Mouse (Mus musculus): Measurements from ENCODE around the gene Ifitm10. TPM values are rescaled to one million over a fixed set of nuclear protein-coding genes. Genes with fewer than 3 reads are reported as not detected.

Ifitm10 gene
- polyA plus RNA-seq, 1 experiment = 49.1 TPM

GRCm38 (mm10) chr7:142393191-142393590, 19.6 kb upstream of the Ifitm10 start:
- no peak overlapping the region for H3K4me3 ChIP-seq (replicated peaks; ENCODE audit: extremely low read depth, low read depth, low read length)
- TF ChIP-seq POLR2A (IDR thresholded peaks at IDR 0.05; ENCODE audit: borderline replicate concordance, extremely low read depth, low read depth, low read length) (no peak), CTCF (IDR thresholded peaks at IDR 0.05; ENCODE audit: insufficient read depth, low read length) (no peak)
- WGBS = 11% methylated on average over 4 of the region's 4 CpGs
- no peak for DNase-seq
- peaks cover 9% of the 10 kb centered on the region for H3K4me1 ChIP-seq (ENCODE audit: control insufficient read depth, insufficient read depth, low read length)

- H3K4me3 ChIP-seq (replicated peaks; ENCODE audit: extremely low read depth, low read depth, low read length) = no peak overlapping the region
- no peak for TF ChIP-seq POLR2A (IDR thresholded peaks at IDR 0.05; ENCODE audit: borderline replicate concordance, extremely low read depth, low read depth, low read length)
- no peak for TF ChIP-seq CTCF (IDR thresholded peaks at IDR 0.05; ENCODE audit: insufficient read depth, low read length)
- no peak for DNase-seq
- peaks cover 11% of the 10 kb centered on the region for H3K4me1 ChIP-seq (ENCODE audit: control insufficient read depth, insufficient read depth, low read length)
- 52% methylated on average over 4 of the region's 4 CpGs for WGBS
These were observed 18.1 kb upstream of the Ifitm10 start for GRCm38 (mm10) chr7:142391609-142392008.

- TF ChIP-seq POLR2A (IDR thresholded peaks at IDR 0.05; ENCODE audit: borderline replicate concordance, extremely low read depth, low read depth, low read length) (no peak), CTCF (IDR thresholded peaks at IDR 0.05; ENCODE audit: insufficient read depth, low read length) (no peak)
- no peak for DNase-seq
- 75% methylated on average over 3 of the region's 3 CpGs for WGBS
- no peak overlapping the region for H3K4me3 ChIP-seq (replicated peaks; ENCODE audit: extremely low read depth, low read depth, low read length)
- H3K4me1 ChIP-seq (ENCODE audit: control insufficient read depth, insufficient read depth, low read length) = peaks cover 14% of the 10 kb centered on the region
These were observed 17.6 kb upstream of the Ifitm10 start for GRCm38 (mm10) chr7:142391108-142391507.

GRCm38 (mm10) chr7:142389961-142390650, 16.6 kb upstream of the Ifitm10 start:
- Histone ChIP-seq H3K4me1 (ENCODE audit: control insufficient read depth, insufficient read depth, low read length) (peaks cover 19% of the 10 kb centered on the region), H3K4me3 (replicated peaks; ENCODE audit: extremely low read depth, low read depth, low read length) (no peak overlapping the region)
- no peak for TF ChIP-seq POLR2A (IDR thresholded peaks at IDR 0.05; ENCODE audit: borderline replicate concordance, extremely low read depth, low read depth, low read length)
- TF ChIP-seq CTCF (IDR thresholded peaks at IDR 0.05; ENCODE audit: insufficient read depth, low read length) = no peak
- 81% methylated on average over 3 of the region's 3 CpGs for WGBS
- DNase-seq = no peak

GRCm38 (mm10) chr7:142388740-142389139, 15.2 kb upstream of the Ifitm10 start:
- TF ChIP-seq CTCF (IDR thresholded peaks at IDR 0.05; ENCODE audit: insufficient read depth, low read length) = no peak
- no peak for TF ChIP-seq POLR2A (IDR thresholded peaks at IDR 0.05; ENCODE audit: borderline replicate concordance, extremely low read depth, low read depth, low read length)
- DNase-seq = no peak
- WGBS = 93% methylated on average over 2 of the region's 2 CpGs
- H3K4me1 ChIP-seq (ENCODE audit: control insufficient read depth, insufficient read depth, low read length) = peaks cover 12% of the 10 kb centered on the region
- no peak overlapping the region for H3K4me3 ChIP-seq (replicated peaks; ENCODE audit: extremely low read depth, low read depth, low read length)

- no peak for TF ChIP-seq CTCF (IDR thresholded peaks at IDR 0.05; ENCODE audit: insufficient read depth, low read length)
- no peak for TF ChIP-seq POLR2A (IDR thresholded peaks at IDR 0.05; ENCODE audit: borderline replicate concordance, extremely low read depth, low read depth, low read length)
- Histone ChIP-seq H3K4me3 (replicated peaks; ENCODE audit: extremely low read depth, low read depth, low read length) (peak overlapping the region; percentile 45), H3K4me1 (ENCODE audit: control insufficient read depth, insufficient read depth, low read length) (peaks cover 9% of the 10 kb centered on the region)
- WGBS = 88% methylated on average over 1 of the region's 1 CpGs
- DNase-seq = no peak
These were observed 14.6 kb upstream of the Ifitm10 start for GRCm38 (mm10) chr7:142388198-142388597.

GRCm38 (mm10) chr7:142387419-142388148, 14.0 kb upstream of the Ifitm10 start, which contains the start of gene Ctsd:
Ctsd (minus strand) TSS chr7:142388038.
- TF ChIP-seq CTCF (IDR thresholded peaks at IDR 0.05; ENCODE audit: insufficient read depth, low read length) (no peak), POLR2A (IDR thresholded peaks at IDR 0.05; ENCODE audit: borderline replicate concordance, extremely low read depth, low read depth, low read length) (peak; percentile 95)
- Histone ChIP-seq H3K4me3 (replicated peaks; ENCODE audit: extremely low read depth, low read depth, low read length) (peak within 1 kb of the TSS; percentile 94), H3K4me1 (ENCODE audit: control insufficient read depth, insufficient read depth, low read length) (peaks cover 9% of the 10 kb centered on the region)
- peak; percentile 97 for DNase-seq
- WGBS = under 1% methylated on average over 55 of the region's 55 CpGs

GRCm38 (mm10) chr7:142386621-142387201, 13.2 kb upstream of the Ifitm10 start:
- Histone ChIP-seq H3K4me1 (ENCODE audit: control insufficient read depth, insufficient read depth, low read length) (peaks cover 9% of the 10 kb centered on the region), H3K4me3 (replicated peaks; ENCODE audit: extremely low read depth, low read depth, low read length) (peak overlapping the region; percentile 94)
- 22% methylated on average over 6 of the region's 6 CpGs for WGBS
- DNase-seq = no peak
- TF ChIP-seq CTCF (IDR thresholded peaks at IDR 0.05; ENCODE audit: insufficient read depth, low read length) (no peak), POLR2A (IDR thresholded peaks at IDR 0.05; ENCODE audit: borderline replicate concordance, extremely low read depth, low read depth, low read length) (no peak)

- Histone ChIP-seq H3K4me3 (replicated peaks; ENCODE audit: extremely low read depth, low read depth, low read length) (peak overlapping the region; percentile 21), H3K4me1 (ENCODE audit: control insufficient read depth, insufficient read depth, low read length) (peaks cover 9% of the 10 kb centered on the region)
- no peak for DNase-seq
- WGBS = 68% methylated on average over 3 of the region's 3 CpGs
- TF ChIP-seq CTCF (IDR thresholded peaks at IDR 0.05; ENCODE audit: insufficient read depth, low read length) (no peak), POLR2A (IDR thresholded peaks at IDR 0.05; ENCODE audit: borderline replicate concordance, extremely low read depth, low read depth, low read length) (no peak)
These were observed 12.3 kb upstream of the Ifitm10 start for GRCm38 (mm10) chr7:142385742-142386403.

Measured in lung, adult 2 months (tissue).